Mouse (Mus musculus) A20 (cell line): ENCODE measurements around the gene Map3k5.

Experiments used
- DNase-seq: peaks from one replicate; pipeline ENCODE4 v3.0.0-alpha.2; 2011; ENCODE audit warnings: low read depth, low spot score

Map3k5 gene

GRCm38 (mm10) chr10:20006333-20007093 is 72.2 kb downstream of the Map3k5 start:
- no peak for DNase-seq

- no peak for DNase-seq
These were observed 75.0 kb downstream of the Map3k5 start for GRCm38 (mm10) chr10:20009310-20009709.

- no peak for DNase-seq
These were observed 75.7 kb downstream of the Map3k5 start for GRCm38 (mm10) chr10:20010018-20010417.

- no peak for DNase-seq
These were observed 84.1 kb downstream of the Map3k5 start for GRCm38 (mm10) chr10:20018406-20018805.

DNA sequence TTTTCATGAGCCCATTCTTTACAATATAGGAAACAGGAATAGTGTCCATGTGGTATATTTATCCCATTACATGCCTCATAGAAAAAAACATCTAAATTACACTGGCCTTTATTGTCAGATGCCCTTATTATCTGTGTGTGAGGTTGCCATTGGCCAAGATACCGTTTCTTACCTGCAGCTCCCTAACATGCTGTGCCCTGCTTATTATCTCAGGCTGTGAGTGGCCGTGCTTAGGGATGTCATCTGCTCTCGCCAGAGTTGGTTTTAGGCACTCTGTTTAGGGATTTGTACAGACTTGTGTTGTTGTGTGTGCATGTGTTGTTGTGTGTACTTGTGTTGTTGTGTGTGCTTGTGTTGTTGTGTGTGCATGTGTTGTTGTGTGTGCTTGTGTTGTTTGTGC is 84.5 kb downstream of the Map3k5 start:
- no peak for DNase-seq

GRCm38 (mm10) chr10:20021256-20021655 is 87.0 kb downstream of the Map3k5 start:
- no peak for DNase-seq

- no peak for DNase-seq
These were observed 87.6 kb downstream of the Map3k5 start for GRCm38 (mm10) chr10:20021670-20022468.

- no peak for DNase-seq
These were observed 88.5 kb downstream of the Map3k5 start for GRCm38 (mm10) chr10:20022608-20023340.

GRCm38 (mm10) chr10:20023524-20023923 is 89.3 kb downstream of the Map3k5 start:
- DNase-seq: no peak

GRCm38 (mm10) chr10:20024891-20025290 is 90.6 kb downstream of the Map3k5 start:
- no peak for DNase-seq

GRCm38 (mm10) chr10:20025781-20026520 is 91.7 kb downstream of the Map3k5 start:
- no peak for DNase-seq

DNA sequence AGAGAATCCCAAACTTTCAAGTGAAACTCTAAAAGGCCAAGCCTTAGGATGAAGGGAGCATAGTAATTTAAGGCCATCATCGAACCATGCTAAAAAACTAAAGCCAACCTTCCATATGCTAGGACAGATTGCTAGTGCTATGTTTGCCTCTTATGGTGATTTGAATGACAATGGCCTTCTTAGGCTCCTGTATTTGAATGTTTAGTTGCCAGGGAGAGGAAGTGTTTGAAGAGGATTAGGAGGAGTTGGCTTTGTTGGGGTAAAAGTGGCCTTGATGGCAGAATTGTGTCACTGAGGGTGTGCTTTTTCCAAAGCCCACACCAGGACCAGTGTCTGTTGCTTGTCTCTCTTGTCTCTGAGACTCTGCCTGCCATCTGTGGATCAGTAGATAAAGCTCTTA is 96.4 kb downstream of the Map3k5 start:
- DNase-seq: no peak

DNA sequence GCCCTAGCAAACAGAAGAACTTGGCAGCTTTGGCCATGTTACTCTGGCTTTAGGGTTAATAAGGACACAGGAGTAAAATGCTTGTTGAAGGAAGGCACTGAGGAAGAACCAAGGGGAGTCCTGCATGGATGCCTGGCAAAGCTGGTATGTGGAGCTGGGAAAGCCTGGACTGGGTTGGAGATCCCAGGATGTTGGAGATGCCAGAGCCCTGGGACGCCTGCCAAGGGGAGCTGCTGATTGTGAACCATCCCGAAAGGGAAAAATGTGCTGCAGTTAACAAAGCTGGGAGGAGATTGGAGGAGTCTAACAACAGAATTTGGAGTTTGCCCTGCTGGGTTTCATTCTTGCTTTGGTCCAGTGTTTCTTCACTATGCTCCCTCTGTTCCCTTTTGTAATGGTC is 97.7 kb downstream of the Map3k5 start:
- DNase-seq: no peak

DNA sequence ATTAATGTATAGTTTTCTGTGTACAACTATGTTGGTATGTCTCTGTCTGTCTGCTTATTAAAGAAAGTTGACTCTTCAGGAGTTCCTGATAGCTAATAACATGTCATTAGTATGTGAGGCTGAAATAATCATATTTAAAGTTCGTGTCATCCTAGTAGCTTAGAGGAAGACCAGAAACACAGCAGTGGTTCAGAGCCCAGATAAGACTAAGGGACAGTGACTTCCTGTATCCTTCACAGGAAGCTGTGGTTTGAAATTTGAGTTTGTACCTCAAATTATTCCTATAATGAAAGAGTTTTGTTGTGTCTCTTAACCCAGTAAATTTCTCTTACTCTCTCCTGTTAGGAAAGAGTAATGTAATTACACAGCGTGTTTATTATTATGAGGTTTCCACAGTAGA is 102.1 kb downstream of the Map3k5 start:
- DNase-seq: no peak

GRCm38 (mm10) chr10:20036846-20037245 is 102.6 kb downstream of the Map3k5 start:
- peak; percentile 48 for DNase-seq

- no peak for DNase-seq
These were observed 105.3 kb downstream of the Map3k5 start for GRCm38 (mm10) chr10:20039531-20039930.

DNA sequence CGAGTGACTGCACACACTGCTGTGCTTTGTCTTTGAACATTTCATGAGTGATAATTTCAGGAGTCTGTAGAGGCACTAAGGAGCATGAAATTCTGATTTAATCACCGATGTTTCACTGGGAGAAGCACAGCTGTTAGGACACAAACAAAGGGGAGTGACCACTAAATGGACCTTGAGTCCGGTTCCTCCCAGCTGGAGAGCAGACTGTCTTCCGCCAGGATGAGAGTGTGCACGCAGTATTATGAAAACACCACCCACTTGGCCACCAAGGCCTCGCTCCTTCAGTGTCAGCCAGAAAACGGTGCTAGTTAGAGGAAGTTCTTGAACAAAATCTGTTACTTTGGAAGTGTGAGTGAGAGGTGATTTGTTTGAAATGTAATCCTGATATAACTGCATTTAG is 105.8 kb downstream of the Map3k5 start:
- DNase-seq: no peak

DNA sequence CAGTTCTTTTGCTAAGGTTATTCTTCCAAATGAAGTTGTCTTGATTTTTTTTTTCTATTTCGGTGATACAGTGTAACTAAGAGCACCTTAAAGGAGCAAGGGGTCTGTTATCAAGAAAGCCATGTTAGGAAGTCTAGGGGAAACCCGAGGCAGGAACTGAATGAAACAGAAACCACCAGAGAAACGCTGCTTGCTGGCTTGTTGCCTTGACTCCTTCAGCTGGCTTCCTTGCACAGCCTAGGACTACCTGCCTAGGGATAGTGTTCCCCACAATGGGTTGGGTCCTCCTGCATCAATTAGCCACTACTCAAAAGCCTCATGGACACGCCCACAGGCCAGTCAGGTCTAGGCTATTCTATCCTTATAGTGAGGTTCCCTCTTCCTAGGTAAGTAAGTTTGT is 106.4 kb downstream of the Map3k5 start:
- peak; percentile 62 for DNase-seq

DNA sequence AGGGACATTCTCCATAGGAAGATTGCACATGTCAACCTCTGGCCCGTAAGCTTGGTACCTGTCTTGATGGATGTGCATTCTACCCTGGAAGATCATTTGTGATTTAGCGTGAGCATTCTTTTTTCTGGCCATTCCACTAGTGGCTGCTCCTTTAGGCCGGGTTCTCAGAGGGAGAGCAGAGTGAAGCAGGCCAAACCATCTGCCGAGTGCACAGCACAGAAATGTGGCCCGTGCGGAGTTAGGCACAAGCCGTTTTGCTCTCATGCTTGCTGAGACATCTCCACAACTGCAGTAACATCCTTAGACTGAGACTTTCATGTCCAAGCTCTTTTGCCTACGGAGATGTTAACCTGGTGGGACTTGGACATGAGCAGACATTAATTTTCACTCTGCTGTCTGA is 107.8 kb downstream of the Map3k5 start:
- DNase-seq: no peak

DNA sequence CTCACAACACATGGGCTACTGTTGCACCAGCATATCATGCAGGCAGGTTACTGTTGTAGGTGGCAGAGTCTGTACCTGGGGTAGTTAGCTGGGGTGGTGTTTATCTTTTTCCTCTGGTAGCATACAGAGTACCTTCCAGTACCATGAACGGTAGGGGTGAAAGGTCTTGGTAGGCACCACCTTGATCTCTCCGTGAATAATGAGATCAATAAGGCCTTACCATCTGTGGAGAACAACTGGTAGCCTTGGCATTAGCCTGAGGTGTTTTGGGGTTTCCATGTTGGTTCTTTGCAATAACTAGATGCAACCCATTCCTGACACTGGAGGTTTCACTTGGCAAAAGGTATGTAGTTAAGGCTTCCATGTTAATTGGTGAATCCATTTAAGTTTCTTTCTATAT is 109.8 kb downstream of the Map3k5 start:
- DNase-seq: no peak

- DNase-seq: no peak
These were observed 111.6 kb downstream of the Map3k5 start for GRCm38 (mm10) chr10:20045733-20046495.
